Mouse (Mus musculus): Measurements from ENCODE around the gene Tacr2. TPM values are rescaled to one million over a fixed set of nuclear protein-coding genes. Genes with fewer than 3 reads are reported as not detected.

The Tacr2 gene
- polyA plus RNA-seq, 1 experiment from 2014 or later, result not detected

DNA sequence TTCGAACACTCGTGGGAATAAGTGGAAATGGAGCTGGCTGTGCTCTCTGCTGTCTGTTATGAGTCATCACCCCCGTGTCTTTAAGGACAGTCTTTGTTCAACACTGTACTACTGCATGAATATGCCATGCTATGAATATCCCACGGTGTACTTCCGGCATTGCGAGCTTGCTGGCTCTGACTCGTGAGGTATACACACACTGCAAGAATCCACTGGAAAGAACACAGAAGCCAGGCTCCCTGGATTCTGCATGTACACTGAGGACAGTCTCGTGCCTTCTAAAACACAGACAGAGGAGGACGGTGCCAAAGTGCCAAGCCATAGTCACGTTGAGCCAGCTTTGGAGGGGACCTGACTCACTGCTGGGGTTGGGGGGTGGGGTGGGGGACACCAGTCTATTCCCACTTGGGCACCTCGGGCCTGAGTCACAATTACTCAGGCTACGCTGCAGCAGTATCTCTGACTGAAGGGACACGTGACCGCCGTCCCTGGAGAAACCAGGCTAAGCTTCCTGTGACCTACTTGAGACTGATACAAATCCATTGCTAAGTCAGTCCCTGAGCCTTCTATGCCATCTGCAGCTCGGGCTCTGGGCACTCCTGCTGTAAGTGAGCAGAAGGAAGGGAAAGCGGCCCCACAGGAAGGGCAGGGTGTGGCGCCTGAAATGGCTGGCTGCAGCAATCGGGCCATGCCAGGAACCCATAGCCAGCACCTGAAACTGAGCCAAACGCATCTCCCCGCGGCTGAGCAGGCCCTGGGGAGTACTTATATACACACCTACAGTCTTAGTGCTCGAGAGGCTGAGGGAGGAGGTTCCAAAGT lies 48.0 kb downstream of the Tacr2 start:
- ATAC-seq (ENCODE audit: low read depth) (0 out of 2 replicates have a peak, but pooled peaks have one; percentile 23), DNase-seq (no peak)
- Histone ChIP-seq H3K4me3 (replicated peaks) (no peak overlapping the region), H3K9ac (no peak overlapping the region), H3K27ac (no peak overlapping the region), H3K4me1 (replicated peaks) (0 out of 2 replicates have a peak, but pooled peaks cover 7% of the 10 kb centered on the region), H3K36me3 (peaks cover 99% of the 10 kb centered on the region), H3K27me3 (no peaks in the 10 kb centered on the region), H3K9me3 (replicated peaks) (no peaks in the 10 kb centered on the region), H3K4me2 (no peak overlapping the region)
- WGBS (ENCODE audit: insufficient replicate concordance), result 84% methylated on average over 23 of the region's 23 CpGs

DNA sequence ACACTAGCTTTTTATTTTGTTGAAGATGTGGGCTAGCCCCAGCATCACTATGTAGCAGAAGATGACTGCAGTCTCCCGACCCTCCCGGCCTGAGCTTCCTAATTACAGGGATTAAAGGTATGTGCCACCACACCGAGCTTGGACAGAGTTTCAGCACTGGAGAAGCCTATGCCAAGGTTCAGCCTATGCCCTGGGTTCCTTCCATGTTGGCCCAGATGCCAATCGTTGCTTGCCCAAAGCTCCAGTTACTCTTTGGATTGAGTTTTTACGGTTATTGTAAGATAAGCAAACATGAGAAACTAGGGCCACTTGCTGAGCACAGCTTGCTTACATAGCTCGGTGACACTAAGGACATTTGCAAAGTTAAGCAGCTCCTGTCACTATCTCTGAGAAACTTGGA lies 52.9 kb downstream of the Tacr2 start:
- Histone ChIP-seq H3K27me3 (no peaks in the 10 kb centered on the region), H3K4me1 (replicated peaks) (peaks cover 15% of the 10 kb centered on the region; the same call in 1 of the 2 replicates), H3K9ac (no peak overlapping the region), H3K27ac (no peak overlapping the region), H3K4me3 (replicated peaks) (no peak overlapping the region), H3K9me3 (replicated peaks) (0 out of 2 replicates have a peak, but pooled peaks cover 3% of the 10 kb centered on the region), H3K4me2 (no peak overlapping the region), H3K36me3 (peaks cover 98% of the 10 kb centered on the region)
- 81% methylated on average over 6 of the region's 6 CpGs for WGBS (ENCODE audit: insufficient replicate concordance)
- ATAC-seq (ENCODE audit: low read depth) (no peak), DNase-seq (no peak)

DNA sequence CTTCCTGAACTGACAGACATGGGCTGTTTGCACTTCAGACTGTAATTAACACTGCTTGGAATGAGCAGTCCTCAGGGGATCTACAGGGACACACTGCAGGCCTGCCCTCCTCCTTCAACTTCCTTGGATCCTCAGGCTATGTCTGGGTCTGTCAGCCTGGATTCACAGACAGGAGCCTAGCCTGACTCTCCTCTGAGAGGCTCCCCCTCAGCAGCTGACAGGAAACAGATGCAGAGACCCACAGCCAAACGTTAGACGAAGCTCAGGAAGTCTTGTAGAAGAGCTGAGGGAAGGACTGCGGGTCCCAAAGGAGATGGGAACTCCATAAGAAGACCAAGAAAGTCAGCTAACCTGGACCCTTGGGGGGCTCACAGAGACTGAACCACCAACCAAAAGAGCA lies 54.2 kb downstream of the Tacr2 start:
- 39% methylated on average over 3 of the region's 3 CpGs for WGBS (ENCODE audit: insufficient replicate concordance)
- DNase-seq (no peak), ATAC-seq (ENCODE audit: low read depth) (0 out of 2 replicates have a peak, but pooled peaks have one; percentile 22)
- no peak overlapping the region for H3K9ac ChIP-seq
- H3K4me2 ChIP-seq, result no peak overlapping the region
- peaks cover 98% of the 10 kb centered on the region for H3K36me3 ChIP-seq
- H3K4me1 ChIP-seq (replicated peaks), result peaks cover 11% of the 10 kb centered on the region; the same call in 1 of the 2 replicates
- no peak overlapping the region for H3K4me3 ChIP-seq (replicated peaks)
- H3K9me3 ChIP-seq (replicated peaks), result 0 out of 2 replicates have a peak, but pooled peaks cover 3% of the 10 kb centered on the region
- no peak overlapping the region for H3K27ac ChIP-seq
- no peaks in the 10 kb centered on the region for H3K27me3 ChIP-seq

DNA sequence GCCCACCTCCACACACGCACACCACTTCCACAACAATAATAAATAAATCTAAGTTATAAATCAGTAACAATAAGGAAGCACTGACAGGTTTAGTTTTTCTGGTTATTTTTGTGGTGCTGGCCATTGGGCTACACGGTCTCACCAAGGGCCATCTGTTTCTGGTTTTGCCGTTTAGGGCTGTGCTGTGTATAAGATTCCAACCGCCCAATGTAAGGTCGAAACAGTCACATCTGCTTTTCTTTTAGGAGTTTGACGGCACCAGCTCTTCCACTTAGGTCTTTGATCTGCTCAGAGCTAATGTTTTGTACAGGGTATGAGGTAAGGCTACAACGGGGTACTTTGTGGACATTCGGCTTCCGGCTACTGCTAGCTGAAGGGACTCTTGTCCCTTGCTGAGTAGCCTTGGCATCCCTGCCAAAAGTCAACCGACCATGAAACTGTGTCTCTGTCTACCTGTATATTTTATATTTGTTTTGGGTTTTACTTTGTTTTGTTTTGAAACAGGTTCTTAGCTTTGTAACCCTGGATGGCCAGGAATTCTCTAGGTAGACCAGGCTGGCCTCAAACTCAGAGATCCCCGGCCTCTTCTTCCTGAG lies 56.8 kb downstream of the Tacr2 start:
- ATAC-seq (ENCODE audit: low read depth), result no peak
- 92% methylated on average over 11 of the region's 11 CpGs for WGBS (ENCODE audit: insufficient replicate concordance)
- no peak for DNase-seq
- H3K4me1 ChIP-seq (replicated peaks), result peaks cover 27% of the 10 kb centered on the region
- no peaks in the 10 kb centered on the region for H3K27me3 ChIP-seq
- H3K4me3 ChIP-seq (replicated peaks), result no peak overlapping the region
- H3K9me3 ChIP-seq (replicated peaks), result 0 out of 2 replicates have a peak, but pooled peaks cover 3% of the 10 kb centered on the region
- H3K36me3 ChIP-seq, result peaks cover 94% of the 10 kb centered on the region
- no peak overlapping the region for H3K9ac ChIP-seq
- no peak overlapping the region for H3K27ac ChIP-seq
- no peak overlapping the region for H3K4me2 ChIP-seq

DNA sequence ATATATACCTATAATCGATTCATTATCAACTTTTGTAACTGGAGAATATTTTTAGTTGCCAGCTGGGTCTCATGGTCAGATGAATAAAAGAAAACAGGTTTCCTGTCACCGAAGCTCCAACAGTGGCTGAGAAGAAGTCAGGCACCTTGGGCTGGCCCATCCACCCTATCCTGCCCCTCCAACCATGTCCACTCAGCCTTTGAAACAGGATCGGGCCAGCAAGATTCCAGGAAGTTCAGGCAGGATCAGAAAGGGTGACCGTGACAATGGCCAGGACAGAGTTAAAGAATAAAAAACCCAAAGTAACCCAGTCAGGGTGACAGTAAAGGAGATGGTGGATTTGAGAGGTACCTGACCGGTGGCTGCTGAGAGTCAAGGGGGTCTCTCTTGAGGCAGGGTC lies 57.4 kb downstream of the Tacr2 start:
- Histone ChIP-seq H3K9ac (no peak overlapping the region), H3K27ac (no peak overlapping the region), H3K4me2 (no peak overlapping the region), H3K4me3 (replicated peaks) (no peak overlapping the region), H3K4me1 (replicated peaks) (peaks cover 33% of the 10 kb centered on the region), H3K36me3 (peaks cover 94% of the 10 kb centered on the region), H3K9me3 (replicated peaks) (0 out of 2 replicates have a peak, but pooled peaks cover 3% of the 10 kb centered on the region), H3K27me3 (no peaks in the 10 kb centered on the region)
- DNase-seq (no peak), ATAC-seq (ENCODE audit: low read depth) (no peak)
- 91% methylated on average over 5 of the region's 5 CpGs for WGBS (ENCODE audit: insufficient replicate concordance)

DNA sequence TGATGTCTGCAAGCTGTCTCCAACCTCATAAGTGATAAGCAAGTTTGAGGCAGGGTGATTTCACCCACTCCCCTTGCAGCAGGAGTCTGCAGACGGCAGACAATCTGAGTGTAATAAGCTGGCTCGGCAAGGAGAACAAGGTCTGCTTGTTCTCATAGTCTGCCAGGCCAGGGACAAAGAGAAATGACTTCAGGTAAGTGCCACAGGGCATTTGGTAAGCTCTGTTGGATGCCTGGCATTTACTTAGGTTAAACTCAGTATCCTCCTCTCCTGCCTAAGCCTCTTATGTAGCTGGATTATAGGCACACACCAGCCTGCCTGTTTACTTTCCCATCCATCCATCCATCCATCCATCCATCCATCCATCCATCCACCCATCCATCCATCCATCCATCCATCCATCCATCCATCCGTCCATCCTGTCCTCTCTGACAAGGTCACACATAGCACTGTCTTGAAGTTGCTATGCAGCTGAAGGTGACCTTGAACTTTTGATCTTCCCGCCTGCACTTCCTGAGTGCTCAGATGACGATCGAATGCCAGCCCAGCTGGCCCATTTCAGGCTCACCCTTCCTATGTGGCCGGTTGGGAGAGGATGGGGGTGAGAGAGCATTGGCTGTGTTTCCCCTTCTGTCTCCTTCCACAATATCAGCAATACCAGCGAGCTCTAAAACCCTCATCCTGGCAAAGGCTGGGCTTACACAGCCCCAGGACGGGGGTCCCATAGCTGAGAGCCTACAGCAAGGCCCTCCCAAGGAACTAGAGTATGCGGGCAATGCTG lies 58.2 kb downstream of the Tacr2 start:
- Histone ChIP-seq H3K27ac (no peak overlapping the region), H3K9me3 (replicated peaks) (0 out of 2 replicates have a peak, but pooled peaks cover 3% of the 10 kb centered on the region), H3K4me3 (replicated peaks) (no peak overlapping the region), H3K9ac (no peak overlapping the region), H3K36me3 (peaks cover 94% of the 10 kb centered on the region), H3K4me1 (replicated peaks) (peaks cover 37% of the 10 kb centered on the region), H3K4me2 (no peak overlapping the region), H3K27me3 (no peaks in the 10 kb centered on the region)
- WGBS (ENCODE audit: insufficient replicate concordance), result 86% methylated on average over 10 of the region's 10 CpGs
- no peak for DNase-seq
- no peak for ATAC-seq (ENCODE audit: low read depth)

DNA sequence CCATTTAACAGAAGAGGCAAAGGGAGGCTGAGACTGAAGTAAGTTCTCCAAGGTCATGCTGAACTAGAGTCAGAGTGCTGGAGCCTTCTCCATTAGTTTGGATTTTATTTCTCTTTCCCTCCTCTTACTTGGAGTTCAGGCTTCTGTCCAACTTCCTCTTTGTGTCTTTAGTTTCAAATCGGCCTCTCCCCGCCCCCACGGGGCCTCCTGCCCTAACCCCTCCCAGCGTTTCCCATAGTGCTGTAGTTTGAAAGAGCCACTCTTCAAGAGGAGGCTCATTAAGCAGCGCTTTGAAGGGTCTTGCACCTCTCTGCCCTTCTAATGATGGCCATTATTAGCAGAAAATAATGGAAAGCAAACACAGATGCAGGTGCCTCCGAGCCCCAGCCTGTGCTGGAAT lies 59.2 kb downstream of the Tacr2 start:
- Histone ChIP-seq H3K4me1 (replicated peaks) (peaks cover 44% of the 10 kb centered on the region), H3K27me3 (no peaks in the 10 kb centered on the region), H3K27ac (no peak overlapping the region; the same call in 1 of the 2 replicates), H3K36me3 (peaks cover 95% of the 10 kb centered on the region), H3K4me3 (replicated peaks) (no peak overlapping the region), H3K4me2 (peak overlapping the region; percentile 23; the same call in 1 of the 2 replicates), H3K9me3 (replicated peaks) (0 out of 2 replicates have a peak, but pooled peaks cover 3% of the 10 kb centered on the region), H3K9ac (no peak overlapping the region; the same call in 1 of the 2 replicates)
- peak; percentile 24 for DNase-seq
- 25% methylated on average over 6 of the region's 6 CpGs for WGBS (ENCODE audit: insufficient replicate concordance)
- ATAC-seq (ENCODE audit: low read depth), result no peak

DNA sequence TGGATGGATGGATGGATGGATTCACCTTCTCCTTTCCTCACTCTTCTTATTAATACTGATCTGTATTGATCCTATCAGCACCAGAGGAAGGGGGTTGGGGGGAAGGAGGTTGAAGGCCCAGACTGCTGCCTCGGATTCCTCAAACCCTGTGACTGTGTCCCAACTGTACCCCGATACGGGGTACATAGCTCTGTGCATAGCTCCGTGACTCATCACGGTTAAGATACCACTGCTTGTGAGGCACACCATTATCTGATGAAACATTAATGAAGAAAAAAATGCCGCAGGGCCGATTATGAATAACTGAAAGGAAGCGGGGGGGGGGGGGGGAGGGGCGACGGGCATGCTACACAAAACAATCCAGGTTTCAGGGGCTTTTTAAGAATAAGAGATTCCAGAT lies 60.9 kb downstream of the Tacr2 start:
- Histone ChIP-seq H3K27ac (no peak overlapping the region), H3K4me3 (replicated peaks) (no peak overlapping the region), H3K9me3 (replicated peaks) (0 out of 2 replicates have a peak, but pooled peaks cover 3% of the 10 kb centered on the region), H3K9ac (no peak overlapping the region), H3K27me3 (no peaks in the 10 kb centered on the region), H3K4me1 (replicated peaks) (peaks cover 48% of the 10 kb centered on the region), H3K4me2 (no peak overlapping the region), H3K36me3 (peaks cover 95% of the 10 kb centered on the region)
- peak; percentile 71 for ATAC-seq (ENCODE audit: low read depth)
- DNase-seq, result no peak
- WGBS (ENCODE audit: insufficient replicate concordance), result 54% methylated on average over 10 of the region's 10 CpGs

DNA sequence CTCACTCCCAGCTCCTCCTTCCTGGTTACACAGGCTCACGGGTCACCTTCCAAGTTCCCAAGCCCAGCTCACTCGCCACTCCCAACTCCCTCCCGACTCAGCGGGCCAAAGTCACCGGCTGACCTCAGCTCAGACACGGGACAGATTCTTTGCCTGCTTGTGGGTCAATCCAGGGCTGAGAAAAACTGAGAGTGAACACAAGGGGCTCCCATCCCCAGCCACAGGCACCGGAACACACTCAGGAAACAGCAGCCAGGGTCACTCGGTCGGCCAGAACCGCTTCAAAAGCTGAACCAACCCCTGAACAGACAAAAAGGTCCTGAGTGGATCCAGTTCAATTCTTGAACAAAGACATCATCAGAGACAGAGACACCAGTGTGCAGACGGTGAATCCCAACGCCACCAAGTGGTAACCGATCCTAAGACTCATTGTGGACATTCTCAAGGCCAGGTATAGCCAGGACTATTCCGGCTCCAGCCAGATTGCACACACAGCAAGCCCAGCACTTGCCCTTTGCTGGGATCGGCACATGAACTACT lies 61.7 kb downstream of the Tacr2 start:
- Histone ChIP-seq H3K4me3 (replicated peaks) (no peak overlapping the region), H3K4me1 (replicated peaks) (peaks cover 53% of the 10 kb centered on the region), H3K4me2 (no peak overlapping the region), H3K27me3 (no peaks in the 10 kb centered on the region), H3K9ac (no peak overlapping the region), H3K36me3 (peaks cover 95% of the 10 kb centered on the region), H3K27ac (no peak overlapping the region), H3K9me3 (replicated peaks) (no peaks in the 10 kb centered on the region)
- 64% methylated on average over 15 of the region's 15 CpGs for WGBS (ENCODE audit: insufficient replicate concordance)
- ATAC-seq (ENCODE audit: low read depth) (no peak), DNase-seq (no peak)
